Mouse (Mus musculus) C2C12 (cell line): ENCODE measurements around the gene Egflam.

Experiments used
- CTCF ChIP-seq: IDR thresholded peaks from one replicate; pipeline ENCODE4 v1.5.1; 2011; ENCODE audit not compliant: control insufficient read depth, insufficient read depth, insufficient read length
- FOSL1 ChIP-seq: IDR thresholded peaks from one replicate; pipeline ENCODE4 v1.8.0; 2011; ENCODE audit warnings: mild to moderate bottlenecking, low read length; ENCODE audit not compliant: poor library complexity, insufficient read depth, severe bottlenecking
- MAX ChIP-seq: IDR thresholded peaks from one replicate; pipeline ENCODE4 v1.6.1; 2011; ENCODE audit warnings: mild to moderate bottlenecking, control low read depth
- MYOD1 ChIP-seq: IDR thresholded peaks from one replicate; pipeline ENCODE4 v1.6.1; 2011; ENCODE audit warnings: low read depth; ENCODE audit not compliant: control insufficient read depth, insufficient read length
- MYOG ChIP-seq: IDR thresholded peaks from one replicate; pipeline ENCODE4 v1.6.1; 2011; ENCODE audit not compliant: control insufficient read depth, insufficient read length; ENCODE audit errors: extremely low read depth
- USF1 ChIP-seq: IDR thresholded peaks from one replicate; pipeline ENCODE4 v1.6.1; 2011; ENCODE audit warnings: low read depth, mild to moderate bottlenecking, control low read depth, moderate library complexity

DNA sequence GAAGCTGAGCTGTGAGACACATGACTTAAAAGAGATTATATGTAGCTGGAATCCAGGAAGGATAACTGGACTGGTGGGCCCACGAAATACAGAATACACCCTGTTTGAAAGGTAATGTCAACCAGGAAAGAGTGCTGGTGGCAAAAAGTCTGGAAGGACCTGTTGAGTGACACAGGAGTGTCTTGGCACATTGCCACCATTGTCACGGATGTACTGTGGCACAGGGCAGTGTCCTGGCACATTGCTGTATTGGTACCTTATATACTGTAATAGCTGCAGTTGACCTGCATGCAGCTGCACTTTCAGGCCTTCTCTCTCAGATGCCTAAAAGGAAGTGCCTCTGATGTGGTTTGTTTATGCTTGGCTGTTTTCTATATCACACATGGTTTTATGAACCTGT is 225.3 kb downstream of the Egflam start:
- TF ChIP-seq MYOG (no peak), CTCF (no peak), FOSL1 (no peak), USF1 (no peak), MAX (no peak), MYOD1 (no peak)
